Mouse (Mus musculus): Measurements from ENCODE around the gene 2900026A02Rik.

- TF ChIP-seq POLR2A (IDR thresholded peaks at IDR 0.05; ENCODE audit: borderline replicate concordance, low read depth, low read length): no peak
- no peak for TF ChIP-seq CTCF (IDR thresholded peaks at IDR 0.05; ENCODE audit: low read depth, low read length)
Measured at GRCm38 (mm10) chr5:113086990-113087389, 134.0 kb downstream of the 2900026A02Rik start.

Data from bone marrow macrophage, adult 2 months (primary cell).